Mouse (Mus musculus): ENCODE data around the gene Ccr4.

GRCm38 (mm10) chr9:114499783-114500515, 4.8 kb downstream of the Ccr4 start:
- peak; percentile 53 for TF ChIP-seq CTCF (IDR thresholded peaks at IDR 0.05; ENCODE audit: low read depth, low read length)
- TF ChIP-seq POLR2A (IDR thresholded peaks at IDR 0.05; ENCODE audit: extremely low read depth, insufficient read depth, low read length), result no peak
